Mouse (Mus musculus) limb, embryonic 11.5 days (tissue): ENCODE data around the gene Myd88. TPM values are rescaled to one million over a fixed set of nuclear protein-coding genes. Genes with fewer than 3 reads are reported as not detected.

Experiments used
- ATAC-seq: fragments of 200-750 bp; cut with Nextera tagmentation; 2 replicates; pipeline ENCODE4 v1.8.0; 2017; ENCODE audit warnings: low read depth; ENCODE audit not compliant: insufficient number of reproducible peaks, low FRiP score, low TSS enrichment
- DNase-seq: peaks from one replicate; pipeline ENCODE4 v3.0.0-alpha.2; 2015; ENCODE audit warnings: low spot score
- H3K27ac ChIP-seq: fragments of 300-500 bp; sonication (generic); replicated peaks from 2 replicates; pipeline ENCODE4 v1.5.1; 2014; ENCODE audit warnings: low read depth, mild to moderate bottlenecking, low read length
- H3K27me3 ChIP-seq: fragments of 300-500 bp; sonication (generic); 2 replicates; pipeline ENCODE4 v1.6.1; 2014; ENCODE audit warnings: mild to moderate bottlenecking, low read length, mixed read lengths; ENCODE audit not compliant: control insufficient read depth, insufficient read depth
- H3K36me3 ChIP-seq: fragments of 300-500 bp; sonication (generic); 2 replicates; pipeline ENCODE4 v1.6.1; 2014; ENCODE audit warnings: mild to moderate bottlenecking, low read length, moderate library complexity, mixed read lengths; ENCODE audit not compliant: control insufficient read depth, insufficient read depth
- H3K4me1 ChIP-seq: fragments of 300-500 bp; sonication (generic); 2 replicates; pipeline ENCODE4 v1.6.1; 2014; ENCODE audit warnings: low read length, mixed read lengths; ENCODE audit not compliant: control insufficient read depth, insufficient read depth
- H3K4me2 ChIP-seq: fragments of 300-500 bp; sonication (generic); 2 replicates; pipeline ENCODE4 v1.6.1; 2014; ENCODE audit warnings: low read depth, mild to moderate bottlenecking, moderate library complexity; ENCODE audit not compliant: severe bottlenecking
- H3K4me3 ChIP-seq: fragments of 300-500 bp; sonication (generic); 2 replicates; pipeline ENCODE4 v1.5.1; 2014; ENCODE audit warnings: low read depth, low read length
- H3K9ac ChIP-seq: fragments of 300-500 bp; sonication (generic); 2 replicates; pipeline ENCODE4 v1.6.1; 2014; ENCODE audit warnings: mild to moderate bottlenecking, low read length
- H3K9me3 ChIP-seq: fragments of 300-500 bp; sonication (generic); 2 replicates; pipeline ENCODE4 v1.6.1; 2016; ENCODE audit warnings: low read length; ENCODE audit not compliant: control insufficient read depth
- WGBS: fragments of 180-500 bp; shearing (Covaris S2); extraction: QIAGEN DNeasy Blood & Tissue Kit; methylation state at CpG from one replicate; pipeline ENCODE4 v1.1.7; 2014; 5-methylcytosine and 5-hydroxymethylcytosine counted together
- polyA plus RNA-seq: library from polyadenylated mRNA; unstranded; fragments of >200 nt; fragmentation: Nextera tagmentation; extraction: Ambion mirVana; gene quantifications from 2 replicates; pipeline ENCODE4 v1.2.1, GENCODE M21; 2014

The Myd88 gene
- polyA plus RNA-seq, 1 experiment from 2014 or later = 10.6 TPM

DNA sequence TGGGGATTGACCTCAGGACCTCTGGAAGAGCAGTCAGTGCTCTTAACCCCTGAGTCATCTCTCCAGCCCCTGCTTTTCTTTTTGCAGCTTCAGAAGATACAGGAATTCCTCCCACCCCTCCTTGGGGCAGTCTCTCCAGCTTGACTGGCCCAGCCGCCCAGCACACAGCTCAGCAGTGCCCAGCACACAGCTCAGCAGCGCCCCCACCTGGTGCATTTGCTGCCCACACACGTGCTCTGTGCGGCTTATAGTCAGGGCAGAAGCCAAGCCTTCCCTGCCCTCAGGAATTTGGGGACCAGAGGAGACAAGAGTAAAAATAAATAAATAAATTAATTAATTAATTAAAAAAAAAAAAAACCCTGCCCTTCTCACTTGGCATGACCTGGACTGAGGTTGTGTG lies 10.8 kb upstream of the Myd88 start:
- H3K9me3 ChIP-seq = no peaks in the 10 kb centered on the region
- DNase-seq (peak; percentile 86), ATAC-seq (no peak)
- H3K27me3 ChIP-seq = no peaks in the 10 kb centered on the region
- WGBS = 29% methylated on average over 4 of the region's 4 CpGs
- peaks cover 5% of the 10 kb centered on the region; the same call in 1 of the 2 replicates for H3K36me3 ChIP-seq
- no peak overlapping the region for H3K4me3 ChIP-seq
- H3K4me1 ChIP-seq = no peaks in the 10 kb centered on the region
- H3K4me2 ChIP-seq = no peak overlapping the region
- no peak overlapping the region for H3K9ac ChIP-seq
- no peak overlapping the region for H3K27ac ChIP-seq

DNA sequence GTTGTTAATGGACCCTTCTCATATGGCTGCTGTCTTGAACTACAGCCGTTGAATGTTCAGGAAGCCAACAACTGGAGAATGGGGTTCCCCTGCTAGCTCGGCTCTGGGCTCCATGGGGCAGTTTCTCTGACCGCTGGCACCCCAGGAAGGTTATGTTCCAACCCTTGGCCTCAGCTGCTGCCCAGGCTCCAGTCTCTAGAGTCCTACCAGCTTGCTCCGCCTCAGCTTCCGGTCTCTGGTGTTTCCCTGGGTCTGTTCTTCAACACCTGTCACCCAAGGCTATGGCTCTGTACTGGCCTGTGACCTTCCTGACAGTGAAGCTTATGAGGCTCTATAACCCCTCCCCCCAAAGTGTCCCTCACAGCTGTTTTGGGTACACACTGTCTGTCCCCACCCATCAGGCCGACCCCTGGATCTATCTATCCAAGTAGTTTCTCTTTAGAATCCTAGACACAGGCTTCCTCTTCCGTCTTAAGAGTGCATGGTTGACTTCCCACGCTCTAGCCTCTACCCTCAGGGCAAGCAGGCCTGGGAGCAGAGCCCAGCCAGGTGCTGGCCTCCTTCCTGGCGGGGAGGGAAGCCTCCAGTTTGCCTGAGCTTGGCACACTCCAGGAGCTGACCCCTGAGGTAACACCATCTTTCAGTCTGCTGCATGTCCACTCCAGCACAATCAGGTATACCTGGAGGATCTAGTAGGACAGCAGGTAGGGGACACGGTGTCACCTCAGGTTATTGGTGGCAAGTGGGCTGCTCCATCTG lies 9.9 kb upstream of the Myd88 start:
- no peak overlapping the region for H3K27ac ChIP-seq
- no peaks in the 10 kb centered on the region for H3K4me1 ChIP-seq
- H3K4me2 ChIP-seq = no peak overlapping the region
- H3K27me3 ChIP-seq = no peaks in the 10 kb centered on the region
- DNase-seq = no peak
- H3K4me3 ChIP-seq = no peak overlapping the region
- H3K36me3 ChIP-seq = peaks cover 9% of the 10 kb centered on the region; the same call in 1 of the 2 replicates
- no peak for ATAC-seq
- WGBS = 89% methylated on average over 10 of the region's 10 CpGs
- no peak overlapping the region for H3K9ac ChIP-seq
- H3K9me3 ChIP-seq = no peaks in the 10 kb centered on the region

DNA sequence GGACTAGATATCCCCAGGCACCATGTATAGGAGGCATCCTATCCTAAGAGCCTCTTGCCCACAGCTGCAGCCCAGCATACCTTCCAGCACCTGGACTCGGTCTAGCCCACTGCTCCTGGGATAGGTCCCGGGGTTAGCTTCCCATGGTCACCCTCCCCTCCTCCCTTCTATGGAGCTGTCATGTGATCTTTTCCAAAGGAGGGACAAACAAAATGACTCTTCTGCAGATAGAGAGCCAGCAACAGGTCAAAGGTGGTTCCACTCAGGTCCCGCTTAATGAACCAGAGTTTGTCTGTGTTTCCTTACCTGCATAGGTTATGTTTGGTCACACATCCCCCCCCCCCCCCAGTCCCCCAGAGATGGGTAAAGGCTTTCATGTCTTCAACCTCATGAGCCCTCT lies 9.3 kb upstream of the Myd88 start:
- H3K27ac ChIP-seq = no peak overlapping the region
- WGBS = 90% methylated on average over 3 of the region's 3 CpGs
- peaks cover 11% of the 10 kb centered on the region; the same call in 1 of the 2 replicates for H3K36me3 ChIP-seq
- H3K4me2 ChIP-seq = no peak overlapping the region
- H3K27me3 ChIP-seq = no peaks in the 10 kb centered on the region
- no peaks in the 10 kb centered on the region for H3K4me1 ChIP-seq
- H3K9ac ChIP-seq = no peak overlapping the region
- ATAC-seq (no peak), DNase-seq (no peak)
- H3K4me3 ChIP-seq = no peak overlapping the region
- no peaks in the 10 kb centered on the region for H3K9me3 ChIP-seq

DNA sequence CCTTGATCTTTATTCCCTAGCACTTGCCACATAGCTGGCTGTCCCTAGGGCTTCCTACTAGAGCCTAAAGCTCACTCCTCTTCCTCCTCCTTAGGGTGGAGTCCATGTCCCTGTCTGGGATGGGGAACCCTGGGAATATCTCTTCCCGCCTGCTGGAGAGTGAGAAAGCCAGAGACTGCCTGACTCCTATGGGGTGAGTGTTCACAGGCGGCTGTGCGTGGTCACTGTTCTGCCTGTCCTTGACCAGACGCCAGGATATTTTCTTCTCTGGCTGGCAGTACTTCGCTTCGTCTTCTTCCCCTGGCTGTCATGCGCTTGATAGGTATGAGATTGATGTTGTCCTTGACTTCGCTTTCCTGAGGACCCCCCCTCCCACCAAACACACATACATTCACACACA lies 5.2 kb upstream of the Myd88 start:
- Histone ChIP-seq H3K4me3 (no peak overlapping the region), H3K9me3 (no peaks in the 10 kb centered on the region), H3K4me1 (peaks cover 4% of the 10 kb centered on the region; the same call in 1 of the 2 replicates), H3K27me3 (no peaks in the 10 kb centered on the region), H3K36me3 (peaks cover 11% of the 10 kb centered on the region; the same call in 1 of the 2 replicates), H3K9ac (no peak overlapping the region), H3K27ac (no peak overlapping the region), H3K4me2 (no peak overlapping the region)
- ATAC-seq = no peak
- DNase-seq = no peak
- WGBS = 93% methylated on average over 8 of the region's 8 CpGs

DNA sequence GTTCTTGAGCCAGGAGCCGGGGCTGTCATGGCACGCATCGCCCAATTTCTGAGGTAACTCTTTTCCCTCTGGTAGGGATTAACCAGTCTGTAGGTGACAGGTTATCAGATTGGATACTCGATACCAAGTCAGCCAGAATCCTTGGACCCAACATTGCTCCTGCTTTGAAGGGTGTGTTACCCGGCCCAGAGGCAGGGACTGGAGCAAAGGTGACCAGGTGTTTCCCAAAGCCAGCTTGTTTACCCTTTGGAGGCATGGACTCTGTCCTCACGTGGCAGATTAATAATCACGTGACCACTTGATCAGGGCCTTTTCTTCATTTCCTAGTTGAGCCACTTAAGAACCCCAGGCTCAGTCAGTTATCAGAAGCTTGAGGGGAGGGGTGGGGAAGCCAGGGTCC lies 1.5 kb upstream of the Myd88 start:
- Histone ChIP-seq H3K4me3 (no peak overlapping the region), H3K36me3 (peaks cover 6% of the 10 kb centered on the region; the same call in 1 of the 2 replicates), H3K9ac (no peak overlapping the region), H3K27ac (no peak overlapping the region), H3K27me3 (0 out of 2 replicates have a peak, but pooled peaks cover 2% of the 10 kb centered on the region), H3K4me2 (no peak overlapping the region), H3K4me1 (peaks cover 11% of the 10 kb centered on the region; the same call in 1 of the 2 replicates), H3K9me3 (no peaks in the 10 kb centered on the region)
- WGBS = 92% methylated on average over 7 of the region's 7 CpGs
- DNase-seq (no peak), ATAC-seq (no peak)

DNA sequence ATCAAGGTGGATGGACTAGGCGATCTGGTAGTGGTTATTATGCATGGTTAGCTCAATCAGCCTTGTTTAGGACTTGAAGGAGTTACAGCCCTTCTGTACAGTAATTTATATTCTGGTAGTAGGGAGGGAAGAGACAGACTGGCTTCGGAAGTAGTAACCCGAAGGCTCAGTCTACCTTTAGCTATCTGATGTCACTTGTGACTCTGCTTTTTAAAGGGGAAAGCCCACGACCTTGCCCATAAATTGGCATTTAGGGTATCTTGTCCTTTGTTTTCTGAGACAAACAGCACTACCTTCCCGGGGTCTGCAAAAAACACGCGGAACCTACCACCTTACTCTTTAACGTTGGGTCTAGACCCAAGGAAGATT lies 1.0 kb downstream of the Myd88 start:
- ATAC-seq (no peak), DNase-seq (no peak)
- peak overlapping the region; percentile 8; the same call in 1 of the 2 replicates for H3K9ac ChIP-seq
- 6% methylated on average over 8 of the region's 8 CpGs for WGBS
- H3K36me3 ChIP-seq = no peaks in the 10 kb centered on the region; the same call in 1 of the 2 replicates
- H3K27ac ChIP-seq = no peak overlapping the region
- 0 out of 2 replicates have a peak, but pooled peaks cover 2% of the 10 kb centered on the region for H3K27me3 ChIP-seq
- peak overlapping the region; percentile 77 for H3K4me2 ChIP-seq
- H3K9me3 ChIP-seq = no peaks in the 10 kb centered on the region
- peaks cover 11% of the 10 kb centered on the region; the same call in 1 of the 2 replicates for H3K4me1 ChIP-seq
- H3K4me3 ChIP-seq = peak overlapping the region; percentile 70

DNA sequence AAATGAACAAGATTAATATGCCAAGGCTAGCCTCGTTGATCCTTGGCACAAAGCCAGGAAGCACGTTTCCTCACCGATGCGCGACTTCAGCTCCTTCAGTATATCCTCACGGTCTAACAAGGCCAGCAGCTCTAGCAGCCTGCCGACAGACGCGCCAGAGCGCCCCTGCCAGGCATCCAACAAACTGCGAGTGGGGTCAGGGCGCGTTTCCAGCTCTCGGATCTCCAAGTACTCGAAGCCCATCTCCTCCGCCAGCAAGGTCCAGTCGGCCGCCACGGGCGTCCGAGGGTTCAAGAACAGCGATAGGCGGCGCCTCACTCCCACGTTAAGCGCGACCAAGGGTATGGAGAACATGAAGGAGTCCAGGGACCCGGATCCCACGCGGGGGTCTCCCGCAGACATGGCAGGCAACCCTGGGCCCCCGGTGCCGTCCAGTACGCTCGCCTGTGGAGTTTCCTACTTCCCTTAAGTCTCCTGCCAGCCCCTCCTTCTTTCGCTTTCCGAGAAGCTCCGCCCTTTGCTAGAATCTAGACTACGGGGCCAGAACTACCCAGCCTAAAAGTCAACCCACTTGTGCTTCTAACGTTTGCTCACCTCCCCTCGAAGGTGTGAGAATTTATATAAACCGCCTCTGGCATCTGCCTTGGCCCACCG lies 1.5 kb downstream of the Myd88 start, which contains the start of gene Acaa1a:
TSS of gene Acaa1a (plus strand) at position 119 of the 654 bp plus-strand sequence.
- DNase-seq = peak; percentile 64
- WGBS = under 1% methylated on average over 43 of the region's 43 CpGs

DNA sequence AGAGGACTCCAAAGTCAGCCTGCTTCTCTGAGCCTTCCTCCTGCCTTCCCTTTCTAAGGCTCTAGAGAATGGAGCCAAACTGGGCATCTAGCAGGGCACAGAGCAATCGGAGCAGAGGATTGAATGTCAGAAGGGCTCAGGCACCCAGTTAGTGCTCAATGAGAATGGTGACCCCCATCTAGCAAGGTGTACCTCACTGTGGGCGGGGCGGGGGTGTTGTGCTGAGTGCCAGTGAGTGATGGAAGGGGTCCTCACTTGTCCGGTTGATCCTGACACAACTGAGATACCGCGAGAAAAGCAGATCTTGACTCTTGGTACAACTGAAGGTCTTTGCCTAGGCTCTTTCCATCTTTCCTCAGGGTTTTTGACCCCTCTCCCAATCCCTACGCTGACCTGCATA lies 2.1 kb downstream of the Myd88 start:
- Histone ChIP-seq H3K9me3 (no peaks in the 10 kb centered on the region), H3K9ac (no peak overlapping the region), H3K4me3 (peak overlapping the region; percentile 70; the same call in 1 of the 2 replicates), H3K36me3 (no peaks in the 10 kb centered on the region; the same call in 1 of the 2 replicates), H3K27ac (no peak overlapping the region), H3K4me2 (peak overlapping the region; percentile 77), H3K4me1 (peaks cover 11% of the 10 kb centered on the region; the same call in 1 of the 2 replicates), H3K27me3 (0 out of 2 replicates have a peak, but pooled peaks cover 2% of the 10 kb centered on the region)
- no peak for ATAC-seq
- WGBS = 52% methylated on average over 7 of the region's 7 CpGs
- DNase-seq = no peak

More for the DNA sequence above, 1.5 kb downstream of the Myd88 start, which contains the start of gene Acaa1a:
- Histone ChIP-seq H3K4me2 (peak within 1 kb of the TSS; percentile 77), H3K27me3 (0 out of 2 replicates have a peak, but pooled peaks cover 2% of the 10 kb centered on the region), H3K27ac (no peak within 1 kb of the TSS; the same call in 1 of the 2 replicates), H3K36me3 (no peaks in the 10 kb centered on the region; the same call in 1 of the 2 replicates), H3K9me3 (no peaks in the 10 kb centered on the region), H3K4me1 (peaks cover 11% of the 10 kb centered on the region; the same call in 1 of the 2 replicates), H3K4me3 (peak within 1 kb of the TSS; percentile 70), H3K9ac (peak within 1 kb of the TSS; percentile 68)
- ATAC-seq = no peak
